Mouse (Mus musculus) thymus, adult 2 months (tissue): Measurements from ENCODE around the gene Srebf1. TPM values are rescaled to one million over a fixed set of nuclear protein-coding genes. Genes with fewer than 3 reads are reported as not detected.
A peak's percentile ranks its signal among the peaks of the same experiment; 100 is the strongest.

Source experiments
- DNase-seq: peaks from one replicate; pipeline ENCODE4 v3.0.0; 2021
- H3K27ac ChIP-seq: fragments of 200-500 bp; 2 replicates; pipeline ENCODE4 v1.5.1; 2012; ENCODE audit warnings: low read length, control low read depth; ENCODE audit not compliant: control insufficient read depth, insufficient read depth
- H3K27me3 ChIP-seq: fragments of 200-500 bp; 2 replicates; pipeline ENCODE4 v1.6.1; 2012; ENCODE audit warnings: mild to moderate bottlenecking, low read length, moderate library complexity, mixed read lengths; ENCODE audit not compliant: control insufficient read depth, insufficient read depth
- H3K36me3 ChIP-seq: fragments of 200-500 bp; 2 replicates; pipeline ENCODE4 v1.6.1; 2012; ENCODE audit warnings: mild to moderate bottlenecking, low read length, moderate library complexity; ENCODE audit not compliant: control insufficient read depth, insufficient read depth
- H3K4me1 ChIP-seq: fragments of 200-500 bp; replicated peaks from 2 replicates; pipeline ENCODE4 v1.6.1; 2012; ENCODE audit warnings: low read length; ENCODE audit not compliant: control insufficient read depth, insufficient read depth
- H3K4me3 ChIP-seq: fragments of 200-500 bp; 2 replicates; pipeline ENCODE4 v1.5.1; 2012; ENCODE audit warnings: mild to moderate bottlenecking, low read length, control low read depth, moderate library complexity; ENCODE audit not compliant: control insufficient read depth, insufficient read depth
- CTCF ChIP-seq: fragments of 200-500 bp; IDR thresholded peaks from 2 replicates; pipeline ENCODE4 v1.5.1; 2012; ENCODE audit warnings: mild to moderate bottlenecking, control low read depth, low read length, moderate library complexity, borderline replicate concordance; ENCODE audit not compliant: control insufficient read depth, poor library complexity, insufficient read depth; ENCODE audit errors: extremely low read depth
- POLR2A ChIP-seq: fragments of 200-500 bp; IDR thresholded peaks from 2 replicates; pipeline ENCODE4 v1.6.1; 2012; ENCODE audit warnings: mild to moderate bottlenecking, low read length, control low read depth, moderate library complexity; ENCODE audit not compliant: control insufficient read depth, poor library complexity, insufficient read depth; ENCODE audit errors: extremely low read depth
- WGBS: fragments of 180-500 bp; shearing (Covaris S2); methylation state at CpG from one replicate; pipeline ENCODE4 v1.1.7; 2018; 5-methylcytosine and 5-hydroxymethylcytosine counted together
- polyA plus RNA-seq: library from polyadenylated mRNA; depleted of rRNA; stranded (reverse); fragments of >200 nt; gene quantifications from 2 replicates; pipeline ENCODE4 v1.2.3, GENCODE M21; 2012; rRNA removed

Srebf1 gene
- polyA plus RNA-seq, 1 experiment, result 466 TPM

- Histone ChIP-seq H3K4me3 (no peak overlapping the region), H3K4me1 (peaks cover 61% of the 10 kb centered on the region), H3K36me3 (peaks cover 2% of the 10 kb centered on the region; the same call in 1 of the 2 replicates), H3K27me3 (no peaks in the 10 kb centered on the region), H3K27ac (peak overlapping the region; percentile 95)
- TF ChIP-seq CTCF (no peak), POLR2A (no peak)
- WGBS, result 83% methylated on average over 5 of the region's 5 CpGs
- DNase-seq, result no peak
These were observed 62.4 kb downstream of the Srebf1 start for GRCm38 (mm10) chr11:60159955-60160354.

- H3K4me1 ChIP-seq, result peaks cover 52% of the 10 kb centered on the region
- no peak overlapping the region for H3K4me3 ChIP-seq
- 55% methylated on average over 4 of the region's 4 CpGs for WGBS
- DNase-seq, result peak; percentile 22
- peak overlapping the region; percentile 86 for H3K27ac ChIP-seq
- TF ChIP-seq CTCF (no peak), POLR2A (no peak)
- H3K36me3 ChIP-seq, result peaks cover 6% of the 10 kb centered on the region
- no peaks in the 10 kb centered on the region for H3K27me3 ChIP-seq
These were observed 64.1 kb downstream of the Srebf1 start for GRCm38 (mm10) chr11:60158271-60158670.

DNA sequence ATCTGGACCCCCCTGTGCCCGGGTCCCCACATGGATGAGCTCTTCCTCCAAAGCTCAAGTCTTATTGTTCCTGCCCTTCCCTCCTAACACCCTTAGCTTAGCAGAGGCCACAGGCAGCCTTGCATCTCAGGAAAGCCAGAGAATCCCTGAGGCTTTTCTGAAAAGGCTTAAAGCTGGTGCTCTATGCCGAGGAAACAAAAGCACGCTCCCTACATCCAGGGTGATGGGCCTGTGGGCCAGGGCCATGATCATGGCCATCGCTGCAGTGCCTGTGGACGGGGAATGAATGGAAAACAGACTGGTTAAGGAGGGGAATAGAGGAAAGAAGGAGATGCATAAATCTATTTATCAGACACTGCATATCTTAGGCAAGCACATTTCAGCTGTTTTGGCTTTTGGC is 66.7 kb downstream of the Srebf1 start:
- Histone ChIP-seq H3K36me3 (peaks cover 10% of the 10 kb centered on the region), H3K27me3 (no peaks in the 10 kb centered on the region), H3K4me1 (peaks cover 29% of the 10 kb centered on the region), H3K27ac (no peak overlapping the region), H3K4me3 (no peak overlapping the region)
- no peak for DNase-seq
- WGBS, result 95% methylated on average over 5 of the region's 5 CpGs
- TF ChIP-seq POLR2A (no peak), CTCF (no peak)

DNA sequence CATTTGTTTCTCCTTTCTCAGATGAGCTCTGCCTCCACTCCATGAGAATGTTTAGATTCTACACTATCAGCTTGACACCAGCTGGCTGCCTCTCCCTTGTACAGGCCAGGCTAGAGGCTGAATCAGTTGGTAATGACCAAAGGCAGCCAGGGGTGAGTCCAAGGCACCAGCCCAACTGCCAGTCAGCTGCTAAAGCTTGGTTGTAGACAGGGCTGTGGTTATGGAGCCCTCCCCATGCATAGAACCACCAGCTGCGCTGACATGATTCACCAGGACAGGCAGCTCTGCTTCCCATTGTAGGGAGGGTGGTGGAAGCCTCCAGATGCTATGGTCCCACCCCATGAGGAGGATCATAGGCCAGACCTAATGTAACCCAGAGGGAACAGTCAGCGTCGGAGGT is 68.4 kb downstream of the Srebf1 start:
- peaks cover 15% of the 10 kb centered on the region for H3K4me1 ChIP-seq
- no peak for DNase-seq
- 96% methylated on average over 3 of the region's 3 CpGs for WGBS
- no peak overlapping the region for H3K27ac ChIP-seq
- TF ChIP-seq POLR2A (no peak), CTCF (no peak)
- H3K36me3 ChIP-seq, result peaks cover 10% of the 10 kb centered on the region
- no peak overlapping the region for H3K4me3 ChIP-seq
- H3K27me3 ChIP-seq, result no peaks in the 10 kb centered on the region

- 46% methylated on average over 1 of the region's 1 CpGs for WGBS
These were observed 70.0 kb downstream of the Srebf1 start for GRCm38 (mm10) chr11:60152339-60152738.

GRCm38 (mm10) chr11:60150677-60151076 is 71.7 kb downstream of the Srebf1 start:
- no peaks in the 10 kb centered on the region for H3K27me3 ChIP-seq
- no peak for DNase-seq
- no peak overlapping the region for H3K27ac ChIP-seq
- no peak overlapping the region for H3K4me3 ChIP-seq
- no peak for TF ChIP-seq CTCF
- no peak for TF ChIP-seq POLR2A
- 94% methylated on average over 3 of the region's 3 CpGs for WGBS
- H3K36me3 ChIP-seq, result peaks cover 10% of the 10 kb centered on the region
- H3K4me1 ChIP-seq, result no peaks in the 10 kb centered on the region

More at GRCm38 (mm10) chr11:60152339-60152738, 70.0 kb downstream of the Srebf1 start:
- H3K27ac ChIP-seq, result no peak overlapping the region
- H3K27me3 ChIP-seq, result no peaks in the 10 kb centered on the region
- TF ChIP-seq POLR2A, result no peak
- TF ChIP-seq CTCF, result no peak
- H3K36me3 ChIP-seq, result peaks cover 10% of the 10 kb centered on the region
- peaks cover under 1% of the 10 kb centered on the region for H3K4me1 ChIP-seq
- DNase-seq, result no peak
- no peak overlapping the region for H3K4me3 ChIP-seq

Other genes with a start within 250 kb of the Srebf1 start
- gene Pemt, start 176.1 kb downstream of the Srebf1 start, polyA plus RNA-seq, result 10.6 and 10.7 TPM in 2 replicates
- gene Rai1, start 117.6 kb downstream of the Srebf1 start, polyA plus RNA-seq, result 205 and 240 TPM in 2 replicates
- 85.1 and 99.5 TPM in 2 replicates for gene Tom1l2, start 130.3 kb upstream of the Srebf1 start, polyA plus RNA-seq
- 2.8 and 5.2 TPM in 2 replicates for gene Drc3, start 130.7 kb upstream of the Srebf1 start, polyA plus RNA-seq
- gene Gid4, start 194.6 kb upstream of the Srebf1 start, polyA plus RNA-seq, result 20.3 and 24.4 TPM in 2 replicates
- 42.9 and 46.9 TPM in 2 replicates for gene Atpaf2, start 195.9 kb upstream of the Srebf1 start, polyA plus RNA-seq
- 59.9 and 60.7 TPM in 2 replicates for gene Drg2, start 232.0 kb upstream of the Srebf1 start, polyA plus RNA-seq
- gene Myo15, start 246.8 kb upstream of the Srebf1 start, polyA plus RNA-seq, result 0.17 and 0.20 TPM in 2 replicates